Mouse (Mus musculus): ENCODE results near the gene Msmb. TPM values are rescaled to one million over a fixed set of nuclear protein-coding genes. Genes with fewer than 3 reads are reported as not detected.
"Not testable (repeated sequence)": the region's sequence is repeated elsewhere in the genome, so short reads cannot be mapped to it uniquely, and the experiment has no call there.

Gene Msmb
- polyA plus RNA-seq (2015; fragmentation: Nextera tagmentation; extraction: Ambion mirVana) = not detected in 2 replicates

DNA sequence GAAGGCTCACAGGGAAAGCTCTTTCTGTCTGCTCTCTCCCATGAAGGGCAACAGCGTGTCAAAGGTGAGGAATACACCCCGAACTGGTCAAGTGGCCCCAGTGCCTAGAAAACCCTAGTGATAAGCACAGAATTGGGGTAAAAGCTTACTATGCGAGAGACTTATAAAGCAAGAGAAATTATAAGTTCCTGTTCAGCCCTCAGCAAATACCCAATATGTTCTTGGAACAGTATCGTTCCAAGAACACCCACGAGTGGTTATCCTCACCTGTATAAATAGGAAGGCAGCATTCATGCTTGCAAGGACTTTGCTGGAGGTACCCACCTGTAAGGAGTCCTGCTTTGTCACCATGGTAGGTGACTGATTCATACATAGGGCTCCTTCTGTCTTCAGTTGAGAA lies at the start of gene Msmb:
TSS of gene Msmb (plus strand) at position 301 of the 400 bp plus-strand sequence.
- no peaks in the 10 kb centered on the region for H3K9me3 ChIP-seq
- H3K27me3 ChIP-seq = no peaks in the 10 kb centered on the region
- no peak for ATAC-seq (replicated peaks)
- no peaks in the 10 kb centered on the region for H3K36me3 ChIP-seq
- no peak within 1 kb of the TSS for H3K4me2 ChIP-seq (replicated peaks)
- WGBS = 85% methylated on average over 5 of the region's 5 CpGs
- no peak within 1 kb of the TSS for H3K27ac ChIP-seq (replicated peaks)
- H3K9ac ChIP-seq (replicated peaks) = no peak within 1 kb of the TSS
- H3K4me1 ChIP-seq = no peaks in the 10 kb centered on the region
- no peak within 1 kb of the TSS for H3K4me3 ChIP-seq

DNA sequence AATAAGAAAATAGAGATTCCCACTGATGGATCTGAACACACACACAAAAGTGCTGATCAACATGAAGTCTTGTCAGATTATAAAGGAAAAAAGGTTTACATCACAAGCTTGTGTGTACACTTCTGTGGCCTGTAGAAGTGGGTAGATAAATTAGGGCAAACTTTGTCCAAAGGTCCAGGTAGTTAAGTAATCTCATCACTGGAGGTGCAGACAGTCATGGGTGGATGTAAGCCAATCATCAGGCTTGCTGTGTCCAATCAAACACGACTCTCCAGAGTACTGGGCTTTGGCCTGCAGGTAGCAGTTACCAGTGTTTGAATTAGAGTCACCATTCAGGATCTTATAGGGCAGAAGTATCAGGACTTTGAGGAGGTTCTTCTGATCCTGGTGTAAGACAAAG lies 48.8 kb upstream of the Msmb start:
- Histone ChIP-seq H3K4me3 (no peak overlapping the region), H3K27ac (replicated peaks) (no peak overlapping the region), H3K27me3 (no peaks in the 10 kb centered on the region), H3K4me1 (no peaks in the 10 kb centered on the region), H3K4me2 (replicated peaks) (no peak overlapping the region), H3K9ac (replicated peaks) (no peak overlapping the region), H3K9me3 (no peaks in the 10 kb centered on the region), H3K36me3 (peaks cover 28% of the 10 kb centered on the region)
- 85% methylated on average over 1 of the region's 1 CpGs for WGBS
- ATAC-seq (replicated peaks) = no peak

DNA sequence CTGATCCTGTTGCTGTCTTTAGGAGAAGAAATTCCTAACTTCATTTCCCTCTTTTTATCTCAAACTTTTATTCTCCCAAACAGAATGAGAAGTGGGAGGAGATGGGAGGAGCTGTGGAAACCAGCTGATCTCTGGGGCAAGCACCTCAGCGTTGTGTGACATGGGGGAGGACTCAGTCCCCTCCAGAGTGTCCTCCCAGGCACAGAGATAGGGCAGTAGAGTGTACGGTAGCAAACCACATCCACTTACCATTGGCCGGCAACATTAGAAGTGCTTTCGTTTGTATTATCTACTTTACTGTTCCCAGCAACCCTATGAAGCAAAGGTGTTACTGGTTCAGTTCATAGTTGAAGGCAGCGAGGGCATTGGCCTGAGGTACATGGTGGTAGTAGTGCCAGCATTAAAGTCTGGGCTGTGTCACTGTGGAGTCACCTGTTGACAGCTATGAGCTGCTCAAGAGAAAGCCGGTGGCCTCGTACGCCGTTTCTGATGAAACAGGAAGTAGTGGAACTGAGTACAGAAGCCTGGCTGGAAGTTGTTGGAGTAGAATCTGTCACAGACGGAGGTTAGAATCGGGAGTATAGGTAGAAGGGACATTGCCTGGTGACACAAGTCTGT lies 48.2 kb upstream of the Msmb start:
- H3K4me3 ChIP-seq = no peak overlapping the region
- H3K9me3 ChIP-seq = no peaks in the 10 kb centered on the region
- 94% methylated on average over 11 of the region's 11 CpGs for WGBS
- no peak overlapping the region for H3K27ac ChIP-seq (replicated peaks)
- no peak overlapping the region for H3K9ac ChIP-seq (replicated peaks)
- H3K27me3 ChIP-seq = no peaks in the 10 kb centered on the region
- ATAC-seq (replicated peaks) = no peak
- peaks cover 31% of the 10 kb centered on the region for H3K36me3 ChIP-seq
- no peaks in the 10 kb centered on the region for H3K4me1 ChIP-seq
- no peak overlapping the region for H3K4me2 ChIP-seq (replicated peaks)

DNA sequence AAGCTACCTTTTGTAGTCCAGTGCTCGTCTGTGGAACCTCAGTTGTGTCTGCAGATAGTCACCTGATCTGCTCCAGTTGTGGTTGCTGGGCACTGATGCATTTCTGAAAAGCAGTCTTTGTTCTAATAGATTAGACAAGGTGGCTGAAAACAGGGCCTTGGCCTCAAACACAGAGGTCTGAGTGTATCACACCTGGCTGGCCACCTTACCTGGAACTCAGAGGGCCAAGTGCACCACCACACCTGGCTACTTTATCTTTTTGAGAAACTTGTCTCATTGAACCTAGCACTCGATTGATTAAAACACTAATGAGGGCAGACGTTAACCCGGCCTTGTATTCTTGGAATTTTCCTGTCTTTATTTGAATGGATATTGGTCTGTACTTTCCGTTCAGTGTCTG lies 46.2 kb upstream of the Msmb start:
- H3K4me2 ChIP-seq (replicated peaks) = no peak overlapping the region
- H3K4me1 ChIP-seq = no peaks in the 10 kb centered on the region
- H3K4me3 ChIP-seq = no peak overlapping the region
- no peak overlapping the region for H3K27ac ChIP-seq (replicated peaks)
- no peaks in the 10 kb centered on the region for H3K9me3 ChIP-seq
- no peak for ATAC-seq (replicated peaks)
- no peaks in the 10 kb centered on the region for H3K27me3 ChIP-seq
- WGBS = 74% methylated on average over 5 of the region's 5 CpGs
- H3K36me3 ChIP-seq = peaks cover 50% of the 10 kb centered on the region
- H3K9ac ChIP-seq (replicated peaks) = no peak overlapping the region

DNA sequence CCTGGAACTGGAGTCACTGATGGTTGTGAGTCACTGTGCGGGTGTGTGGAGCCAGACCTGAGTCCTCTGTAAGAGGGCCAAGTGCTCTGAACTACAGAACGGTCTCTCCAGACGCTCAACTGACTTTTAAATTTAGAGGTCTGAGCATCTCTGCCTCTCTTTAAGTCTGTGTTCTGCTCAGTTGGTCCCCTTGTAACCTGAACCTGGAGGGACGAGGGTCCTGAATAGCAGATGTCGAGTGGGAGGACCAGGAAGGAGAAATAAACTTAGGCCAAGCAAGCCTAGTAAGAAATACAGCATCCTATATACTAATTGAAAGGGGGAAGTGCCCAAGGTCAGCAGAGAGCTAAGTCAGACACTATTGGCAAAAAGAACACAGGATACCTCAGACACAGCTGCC lies 45.1 kb upstream of the Msmb start:
- no peaks in the 10 kb centered on the region for H3K4me1 ChIP-seq
- H3K27ac ChIP-seq (replicated peaks) = no peak overlapping the region
- H3K36me3 ChIP-seq = peaks cover 50% of the 10 kb centered on the region
- no peaks in the 10 kb centered on the region for H3K27me3 ChIP-seq
- no peak overlapping the region for H3K9ac ChIP-seq (replicated peaks)
- no peaks in the 10 kb centered on the region for H3K9me3 ChIP-seq
- 90% methylated on average over 5 of the region's 5 CpGs for WGBS
- ATAC-seq (replicated peaks) = no peak
- H3K4me3 ChIP-seq = no peak overlapping the region
- H3K4me2 ChIP-seq (replicated peaks) = no peak overlapping the region

DNA sequence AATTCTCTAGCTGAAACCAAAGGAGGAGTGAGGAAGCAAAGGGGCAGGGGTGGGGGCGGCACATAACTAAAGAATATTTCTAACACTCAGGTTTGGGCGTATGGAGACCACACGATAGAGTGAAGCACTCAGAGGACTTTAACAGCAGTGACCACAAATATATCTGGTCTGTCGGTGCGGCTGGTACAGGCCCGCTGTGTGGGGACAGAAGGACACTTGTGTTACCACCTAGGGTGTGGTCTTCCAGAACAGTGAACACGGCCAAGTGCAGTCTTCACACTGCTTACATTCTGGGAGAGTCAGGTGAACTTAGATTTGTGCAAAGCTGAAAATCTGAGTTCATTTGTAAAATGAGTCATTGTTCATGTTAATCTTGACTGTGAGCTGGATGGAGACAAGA lies 44.1 kb upstream of the Msmb start:
- ATAC-seq (replicated peaks) = no peak
- no peaks in the 10 kb centered on the region for H3K4me1 ChIP-seq
- peaks cover 56% of the 10 kb centered on the region for H3K36me3 ChIP-seq
- no peak overlapping the region for H3K27ac ChIP-seq (replicated peaks)
- H3K27me3 ChIP-seq = no peaks in the 10 kb centered on the region
- WGBS = 94% methylated on average over 7 of the region's 7 CpGs
- no peak overlapping the region for H3K9ac ChIP-seq (replicated peaks)
- no peak overlapping the region for H3K4me2 ChIP-seq (replicated peaks)
- H3K4me3 ChIP-seq = no peak overlapping the region
- H3K9me3 ChIP-seq = no peaks in the 10 kb centered on the region

DNA sequence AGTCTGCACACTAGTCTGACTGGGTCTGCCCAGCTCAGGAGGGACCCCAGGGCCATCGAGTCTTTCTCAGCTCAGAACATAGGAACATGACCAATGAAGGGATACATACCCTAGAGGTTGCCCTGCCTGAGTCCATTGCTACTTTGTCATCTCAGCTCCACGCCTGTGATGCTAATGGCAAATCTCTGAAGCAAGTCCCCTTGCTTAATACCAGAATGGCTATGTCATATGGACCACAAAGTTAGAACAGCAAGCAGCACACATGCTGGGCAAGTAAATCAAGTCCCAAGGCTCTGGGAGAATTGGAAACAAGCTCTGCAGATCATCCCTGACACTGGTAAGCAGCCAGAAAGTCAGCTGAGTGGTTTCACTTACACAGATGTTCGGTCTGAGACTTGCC lies 42.9 kb upstream of the Msmb start:
- Histone ChIP-seq H3K27ac (replicated peaks) (no peak overlapping the region), H3K9ac (replicated peaks) (no peak overlapping the region), H3K27me3 (no peaks in the 10 kb centered on the region), H3K4me2 (replicated peaks) (no peak overlapping the region), H3K36me3 (peaks cover 51% of the 10 kb centered on the region), H3K4me3 (no peak overlapping the region), H3K4me1 (no peaks in the 10 kb centered on the region), H3K9me3 (no peaks in the 10 kb centered on the region)
- 91% methylated on average over 3 of the region's 3 CpGs for WGBS
- no peak for ATAC-seq (replicated peaks)

DNA sequence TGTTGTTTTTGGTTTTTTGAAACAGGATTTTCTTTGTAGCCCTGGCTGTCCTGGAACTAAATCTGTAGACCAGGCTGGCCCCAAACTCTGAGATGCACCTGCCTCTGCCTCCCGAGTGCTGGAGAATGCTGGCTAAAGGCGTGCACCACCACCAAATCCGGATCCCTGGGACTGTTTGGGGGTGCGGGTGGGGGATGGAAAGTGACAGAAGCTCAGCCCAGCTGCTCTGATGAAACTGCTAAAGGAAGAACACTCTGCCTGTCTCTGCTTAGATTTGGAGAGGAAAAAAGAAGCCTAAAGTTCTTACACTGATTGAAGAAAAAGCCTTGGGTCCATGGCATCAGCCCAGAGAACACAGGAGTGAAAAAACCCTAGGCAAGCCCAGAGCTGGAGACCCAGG lies 38.3 kb upstream of the Msmb start:
- no peak overlapping the region for H3K4me3 ChIP-seq
- H3K9me3 ChIP-seq = no peaks in the 10 kb centered on the region
- no peak for ATAC-seq (replicated peaks)
- H3K27me3 ChIP-seq = no peaks in the 10 kb centered on the region
- H3K36me3 ChIP-seq = peaks cover 25% of the 10 kb centered on the region
- no peak overlapping the region for H3K27ac ChIP-seq (replicated peaks)
- WGBS = 86% methylated on average over 4 of the region's 4 CpGs
- H3K4me2 ChIP-seq (replicated peaks) = no peak overlapping the region
- no peak overlapping the region for H3K9ac ChIP-seq (replicated peaks)
- no peaks in the 10 kb centered on the region for H3K4me1 ChIP-seq

DNA sequence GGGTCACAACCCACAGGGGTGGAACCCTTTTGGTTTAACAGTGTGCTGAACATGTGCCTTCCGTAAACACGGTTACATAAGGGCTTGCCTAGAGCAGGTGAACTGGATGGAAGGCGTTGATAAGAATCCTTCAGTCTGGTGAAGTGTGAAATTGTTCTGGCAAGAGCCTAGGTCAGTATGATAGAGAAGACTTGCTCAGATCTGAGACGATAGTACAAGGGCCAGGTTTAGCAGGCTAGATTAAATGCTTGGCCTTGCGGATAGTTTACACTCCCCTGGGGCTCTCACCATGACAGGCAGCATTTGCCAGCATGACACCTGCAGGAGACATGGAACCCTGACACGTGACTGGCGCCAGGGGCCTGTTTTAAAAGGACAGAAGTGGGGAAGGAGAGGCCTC lies 36.2 kb upstream of the Msmb start:
- Histone ChIP-seq H3K4me3 (no peak overlapping the region), H3K27ac (replicated peaks) (no peak overlapping the region), H3K4me2 (replicated peaks) (no peak overlapping the region), H3K9ac (replicated peaks) (no peak overlapping the region), H3K27me3 (no peaks in the 10 kb centered on the region), H3K9me3 (no peaks in the 10 kb centered on the region), H3K4me1 (no peaks in the 10 kb centered on the region), H3K36me3 (0 out of 2 replicates have a peak, but pooled peaks cover 5% of the 10 kb centered on the region)
- no peak for ATAC-seq (replicated peaks)
- 64% methylated on average over 7 of the region's 7 CpGs for WGBS

DNA sequence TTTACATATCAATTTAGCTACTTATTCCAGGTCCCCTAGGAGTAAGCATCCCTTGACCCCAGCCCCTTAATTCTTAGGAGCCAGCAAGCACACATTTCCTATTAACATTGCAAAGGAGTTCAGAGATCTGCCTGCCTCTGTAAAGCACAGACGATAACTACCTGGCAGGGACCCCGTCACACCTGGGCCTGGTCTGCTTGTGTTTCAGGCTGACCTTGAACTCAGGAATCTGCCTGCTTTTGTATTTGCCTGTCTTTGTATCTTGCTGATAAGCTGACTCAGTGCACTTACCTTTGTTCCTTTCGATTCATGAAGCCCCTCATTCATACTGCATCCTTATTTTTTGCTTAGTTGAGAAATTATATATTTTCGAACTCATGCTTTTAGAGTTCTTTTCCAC lies 34.9 kb upstream of the Msmb start:
- H3K4me3 ChIP-seq = no peak overlapping the region
- no peak overlapping the region for H3K4me2 ChIP-seq (replicated peaks)
- ATAC-seq (replicated peaks) = no peak
- H3K4me1 ChIP-seq = no peaks in the 10 kb centered on the region
- WGBS = 90% methylated on average over 4 of the region's 4 CpGs
- 0 out of 2 replicates have a peak, but pooled peaks cover 5% of the 10 kb centered on the region for H3K36me3 ChIP-seq
- no peak overlapping the region for H3K9ac ChIP-seq (replicated peaks)
- H3K9me3 ChIP-seq = no peaks in the 10 kb centered on the region
- H3K27me3 ChIP-seq = no peaks in the 10 kb centered on the region
- H3K27ac ChIP-seq (replicated peaks) = no peak overlapping the region

DNA sequence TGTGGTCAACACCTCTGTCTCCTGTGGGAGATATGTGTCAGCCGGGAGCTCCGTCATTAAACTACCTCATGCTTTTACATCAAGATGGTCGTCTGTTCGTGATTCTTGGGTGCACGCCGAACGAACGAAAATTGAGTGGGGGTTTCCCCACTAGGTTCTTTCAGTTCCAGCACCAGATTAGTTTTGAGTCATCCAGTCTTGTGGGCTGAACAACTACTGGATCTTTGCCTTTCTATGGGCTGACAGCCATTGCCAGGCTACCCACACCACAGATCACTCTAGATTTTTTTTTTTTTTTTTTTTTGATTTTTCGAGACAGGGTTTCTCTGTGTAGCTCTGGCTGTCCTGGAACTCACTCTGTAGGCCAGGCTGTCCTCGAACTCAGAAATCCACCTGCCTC lies 29.7 kb upstream of the Msmb start:
- not testable (repeated sequence) for H3K9ac ChIP-seq (replicated peaks); H3K4me2 ChIP-seq (replicated peaks); H3K4me3 ChIP-seq; H3K36me3 ChIP-seq; H3K4me1 ChIP-seq; H3K27me3 ChIP-seq; H3K9me3 ChIP-seq; ATAC-seq (replicated peaks); H3K27ac ChIP-seq (replicated peaks)
- WGBS = 95% methylated on average over 10 of the region's 10 CpGs

DNA sequence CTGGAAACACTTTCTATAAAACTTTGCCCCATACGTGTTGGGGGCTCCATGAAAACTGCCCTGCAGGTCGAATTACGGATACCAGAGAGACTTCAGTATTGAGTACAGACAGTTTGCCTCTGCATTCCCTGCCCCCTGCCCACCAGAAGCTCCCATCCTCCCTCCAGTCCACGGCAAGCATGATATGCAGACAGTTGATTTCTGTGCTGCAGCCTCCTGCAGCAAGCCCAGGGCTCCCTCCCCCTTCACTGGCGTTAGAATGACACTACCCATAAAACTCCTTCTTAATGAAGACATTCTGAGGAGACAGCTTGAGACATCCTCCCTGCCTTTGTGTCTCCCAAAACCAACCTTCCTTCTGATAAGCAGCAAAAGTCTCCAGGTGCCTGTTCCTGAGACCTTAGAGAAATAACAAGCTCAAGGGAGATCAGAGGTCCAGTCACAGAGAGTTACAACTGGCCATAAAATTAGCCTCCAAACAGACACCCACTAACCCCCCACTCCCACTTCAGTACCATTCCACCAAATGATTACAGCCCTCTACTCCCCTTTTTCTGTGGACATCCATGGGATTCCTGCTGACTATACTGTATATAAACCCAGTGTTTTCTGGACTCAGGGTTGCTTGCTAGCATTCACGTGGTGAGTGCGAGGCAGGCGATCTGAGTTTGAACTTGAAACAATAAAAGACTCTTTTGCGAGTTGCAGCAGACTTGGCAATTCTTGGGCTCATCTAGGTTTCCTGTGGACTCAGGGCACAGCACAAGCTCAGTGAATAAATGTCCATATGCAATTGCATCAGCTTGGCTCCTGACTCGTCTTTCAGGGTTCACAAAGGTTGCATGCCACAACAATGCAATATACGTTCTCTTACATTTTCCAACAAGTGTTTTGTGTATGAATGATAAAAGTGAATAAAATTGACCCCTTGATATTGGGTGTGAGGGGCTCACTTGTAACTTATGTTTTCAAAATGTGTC lies 20.6 kb upstream of the Msmb start:
- no peaks in the 10 kb centered on the region for H3K9me3 ChIP-seq
- H3K27me3 ChIP-seq = no peaks in the 10 kb centered on the region
- H3K4me1 ChIP-seq = no peaks in the 10 kb centered on the region
- no peaks in the 10 kb centered on the region for H3K36me3 ChIP-seq
- H3K4me2 ChIP-seq (replicated peaks) = no peak overlapping the region
- no peak overlapping the region for H3K9ac ChIP-seq (replicated peaks)
- H3K4me3 ChIP-seq = no peak overlapping the region
- ATAC-seq (replicated peaks) = no peak
- H3K27ac ChIP-seq (replicated peaks) = no peak overlapping the region
- 78% methylated on average over 11 of the region's 11 CpGs for WGBS

Measured in forebrain, embryonic 15.5 days (tissue).